Mouse (Mus musculus) kidney, adult 11 months (tissue): ENCODE measurements around the gene Palm3.
"Not testable (repeated sequence)": the region's sequence is repeated elsewhere in the genome, so short reads cannot be mapped to it uniquely, and the experiment has no call there.

ENCODE experiments used
- DNase-seq: peaks from one replicate; pipeline ENCODE4 v3.0.0; 2022

The Palm3 gene

DNA sequence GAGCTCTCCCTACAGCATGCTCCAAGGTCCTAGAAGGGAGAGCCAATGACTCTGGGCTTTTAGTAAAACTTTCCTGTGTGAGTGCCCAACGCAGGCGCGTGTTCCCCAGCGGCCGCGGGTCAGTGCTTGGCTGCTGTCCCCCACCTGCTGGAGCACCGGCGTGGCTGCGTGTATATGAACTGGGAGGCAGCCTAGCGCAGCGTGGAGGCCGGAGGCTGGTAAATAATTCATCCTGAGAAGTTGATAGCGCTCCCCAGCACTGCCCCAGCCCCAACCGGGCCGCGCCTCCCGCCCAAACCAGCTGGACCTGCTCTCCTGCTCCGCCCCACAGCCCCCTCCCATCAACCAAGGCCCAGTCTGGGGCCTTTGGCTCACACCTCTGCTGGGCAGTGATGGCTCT is at the start of gene Palm3:
TSS of gene Palm3 (plus strand) at position 376 of the 400 bp plus-strand sequence.
- DNase-seq: peak; percentile 89

DNA sequence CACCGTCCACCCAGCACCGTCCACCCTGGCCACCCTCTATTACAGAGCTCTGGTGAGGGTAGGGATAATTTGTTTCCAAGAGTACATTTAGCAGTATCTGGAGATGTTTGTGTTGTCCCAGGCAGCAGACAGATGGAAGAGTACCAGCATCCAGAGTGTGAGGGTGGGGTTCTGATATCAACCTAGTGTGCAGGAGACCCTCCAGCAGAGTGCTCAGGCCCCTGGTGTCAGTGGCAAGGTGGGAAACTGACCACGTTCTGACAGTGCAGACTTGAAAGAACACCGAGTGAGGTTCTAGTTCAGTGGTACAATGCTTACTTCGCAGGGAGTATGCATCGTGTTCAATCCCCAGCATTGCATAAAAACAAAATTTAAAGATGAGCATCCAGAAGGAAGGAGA is 49.6 kb upstream of the Palm3 start:
- no peak for DNase-seq

DNA sequence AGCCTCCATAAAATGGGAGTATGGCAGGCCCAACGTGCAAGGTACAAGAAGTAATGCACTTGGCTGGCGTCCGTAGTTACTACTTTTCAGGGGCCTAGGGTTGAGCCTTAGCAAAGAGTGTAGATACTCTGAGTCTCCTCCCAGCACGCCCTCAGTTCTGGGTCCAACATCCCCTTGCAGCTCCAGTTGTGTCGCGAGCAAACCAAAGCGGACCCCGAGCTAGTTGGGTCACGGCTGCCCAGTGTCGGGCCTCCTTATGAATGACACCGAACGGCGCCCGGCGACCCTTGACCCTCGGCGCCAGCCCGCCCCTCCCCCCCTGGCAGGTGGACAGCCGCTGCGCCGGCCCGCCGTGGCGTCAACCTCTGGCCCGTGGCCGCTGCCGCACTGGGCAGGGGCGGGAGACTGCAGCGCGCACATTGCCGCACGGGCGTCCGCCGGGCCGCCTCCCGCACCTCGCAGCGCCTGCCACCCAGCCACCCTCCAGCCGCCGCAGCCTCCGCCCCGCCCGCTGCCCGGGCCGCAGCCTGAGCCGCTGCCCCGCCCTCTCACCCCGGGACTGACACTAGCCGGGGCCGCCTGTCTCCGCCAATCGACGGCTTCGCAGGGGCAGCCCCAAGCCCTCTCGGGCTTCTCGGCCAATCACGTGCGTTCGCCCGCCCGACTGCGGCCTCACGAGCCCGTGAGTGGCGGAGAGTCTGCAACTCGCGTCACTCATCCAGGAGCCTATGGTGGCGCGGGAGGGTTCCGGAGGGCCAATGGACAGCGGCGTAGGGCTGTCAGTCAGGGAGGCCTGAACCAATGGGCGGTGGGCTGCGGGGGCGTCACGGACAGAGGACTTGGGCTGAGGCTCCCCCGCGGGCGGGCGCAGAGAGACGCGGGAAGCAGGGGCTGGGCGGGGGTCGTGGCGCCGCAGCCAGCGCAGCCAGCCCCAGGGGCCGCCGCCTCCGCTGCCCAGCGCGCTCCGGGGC is 48.8 kb upstream of the Palm3 start, which contains the start of gene Prkaca:
TSS of gene Prkaca (plus strand) at position 844 of the 971 bp plus-strand sequence.
- peak; percentile 99 for DNase-seq

DNA sequence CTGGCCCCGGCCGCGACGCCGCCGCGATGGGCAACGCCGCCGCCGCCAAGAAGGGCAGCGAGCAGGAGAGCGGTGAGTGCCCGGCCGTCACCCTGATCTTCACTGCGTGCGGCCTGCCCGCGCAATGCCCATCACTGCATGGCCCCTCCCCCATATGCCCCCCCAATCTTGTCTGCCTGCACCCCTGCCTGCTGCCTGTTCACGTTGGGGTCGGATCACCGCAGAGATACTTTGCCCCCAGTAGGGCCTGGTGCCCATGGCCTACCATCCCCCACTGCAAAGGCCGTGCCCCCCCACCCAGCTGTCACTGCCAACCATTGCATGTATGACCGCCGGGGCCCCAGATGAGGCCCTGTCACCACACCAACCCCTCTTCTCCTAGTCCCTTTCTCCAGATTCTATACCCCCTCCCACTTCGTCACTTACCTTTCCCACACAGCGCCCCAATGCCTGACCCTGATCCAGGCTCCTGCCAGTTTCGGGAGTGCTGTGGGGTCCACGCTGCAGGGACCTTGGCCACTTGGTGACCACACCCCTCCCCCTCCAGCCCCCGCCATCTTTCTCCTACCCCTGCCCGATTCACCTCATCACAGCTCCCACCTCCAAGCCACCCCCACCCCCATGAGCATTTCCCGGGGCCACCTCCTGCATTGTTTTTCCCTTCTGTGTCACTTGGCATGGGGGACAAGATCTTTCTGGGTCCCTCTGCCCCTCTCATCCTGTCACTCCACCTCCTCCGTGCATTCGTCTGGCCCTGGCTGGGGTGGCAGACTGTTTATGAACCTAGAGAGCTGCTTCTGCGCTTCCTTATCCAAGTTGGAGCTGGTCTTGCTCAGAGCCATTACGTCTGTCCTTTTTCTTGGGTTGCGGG is 47.9 kb upstream of the Palm3 start:
- DNase-seq: no peak

DNA sequence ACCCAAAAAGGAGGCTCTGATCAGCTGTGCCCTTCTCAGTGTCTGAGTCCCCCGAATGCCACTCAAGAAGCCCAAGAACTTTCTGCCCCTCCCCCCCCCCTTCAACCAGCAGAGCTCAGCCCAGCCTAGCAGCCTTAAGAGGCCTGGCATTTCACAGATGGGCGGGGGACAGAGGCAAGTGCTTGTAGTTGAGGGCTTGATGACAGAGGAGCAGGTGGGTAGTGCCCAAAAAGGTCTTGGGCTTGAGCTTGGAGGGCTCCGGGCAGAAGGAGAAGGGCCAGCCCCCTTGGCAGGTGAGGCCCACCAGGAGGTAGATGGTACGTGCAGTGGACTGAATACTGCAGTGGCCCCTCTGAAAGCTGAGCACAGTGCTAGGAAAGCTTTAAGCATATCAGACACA is 46.8 kb upstream of the Palm3 start:
- DNase-seq: no peak

DNA sequence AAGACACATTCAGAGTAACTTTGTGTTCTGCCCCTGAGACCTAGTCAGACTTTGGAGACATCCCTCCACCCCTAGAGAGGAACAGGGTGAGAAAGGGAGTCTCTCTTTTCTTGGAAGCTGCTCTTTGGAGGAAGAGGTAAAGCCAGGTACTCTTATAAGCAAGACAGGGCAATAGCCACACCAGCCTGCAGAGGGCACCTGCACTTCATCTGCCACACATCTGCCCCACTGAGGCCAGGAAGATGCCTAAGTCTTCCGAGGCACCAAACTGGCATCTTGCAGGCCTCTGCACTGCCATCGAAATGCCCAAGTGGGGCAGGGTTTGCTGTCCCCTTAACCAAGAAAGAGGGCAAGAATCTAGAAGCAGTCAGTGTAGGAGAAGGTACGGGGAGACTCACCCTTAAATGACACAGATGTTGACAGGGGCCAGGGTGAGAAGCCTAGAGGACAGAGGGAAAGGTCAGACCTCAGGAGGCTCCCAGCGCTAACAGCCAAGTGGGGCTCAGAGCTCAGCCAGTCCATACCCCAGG is 45.1 kb upstream of the Palm3 start:
- no peak for DNase-seq

DNA sequence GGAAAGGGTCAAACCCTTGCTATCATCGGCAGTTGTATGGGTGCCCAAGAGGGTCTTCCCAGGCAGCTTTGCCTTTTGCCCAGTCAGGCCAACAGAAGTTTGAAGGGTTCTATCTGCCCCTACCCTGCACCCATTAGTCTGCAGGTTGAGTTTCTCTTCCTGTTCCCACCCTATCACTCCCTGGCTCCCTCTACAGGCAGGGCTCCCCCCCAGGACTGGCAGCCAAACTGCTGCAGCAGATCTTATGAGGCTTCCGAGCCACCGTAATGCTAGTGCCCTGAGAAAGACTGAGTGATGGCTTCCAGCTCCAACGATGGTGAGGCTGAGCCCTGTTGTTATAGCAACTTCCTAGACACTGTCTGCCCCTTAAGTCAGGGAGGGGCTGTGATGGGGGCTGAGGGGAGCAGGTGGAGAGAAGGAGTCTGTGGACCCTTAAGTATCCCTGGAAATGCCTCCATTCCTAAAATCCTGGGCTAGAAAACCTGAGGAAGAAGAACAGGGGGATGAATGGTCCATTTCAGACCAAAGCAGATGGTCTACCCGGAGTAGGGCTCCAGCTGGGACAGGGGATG is 44.4 kb upstream of the Palm3 start:
- DNase-seq: no peak

DNA sequence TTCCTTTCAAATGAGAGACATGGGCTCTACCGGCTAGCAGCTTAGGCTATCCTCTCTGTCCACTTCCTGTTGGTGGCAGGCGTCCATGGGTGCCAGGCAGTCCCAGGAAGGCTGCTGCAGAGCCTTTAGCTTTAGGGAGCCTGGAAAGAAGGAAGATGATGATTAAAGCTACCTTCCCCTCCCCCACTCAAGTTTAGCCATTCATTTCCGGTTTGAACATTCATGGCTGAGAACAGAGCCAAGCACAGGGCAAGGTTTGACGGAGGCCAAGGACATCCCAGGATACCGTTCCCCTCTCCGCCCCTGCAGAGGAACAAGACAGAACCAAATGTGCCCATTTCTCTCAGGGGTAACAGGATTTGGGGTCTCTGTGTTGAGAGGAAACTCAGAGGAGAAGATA is 43.6 kb upstream of the Palm3 start:
- peak; percentile 47 for DNase-seq

DNA sequence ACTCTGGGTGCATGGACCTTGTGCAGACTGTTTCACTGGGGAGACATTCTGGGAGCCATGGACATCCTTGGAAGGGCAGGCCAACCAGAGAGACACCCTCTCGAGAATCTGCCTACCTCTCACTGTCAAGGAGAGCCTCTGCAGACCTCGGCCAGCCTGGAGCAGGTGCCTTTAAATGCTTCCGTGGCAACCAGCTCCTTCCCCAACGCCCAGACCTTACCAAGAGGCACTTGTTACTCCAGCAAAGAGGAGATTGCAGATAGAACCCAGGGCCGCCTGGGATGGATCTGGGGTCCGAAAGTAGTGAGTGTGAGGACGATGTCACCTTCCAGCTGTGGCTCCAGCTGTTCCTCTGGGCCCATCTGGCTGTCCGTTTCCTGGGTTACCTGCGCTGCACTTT is 43.1 kb upstream of the Palm3 start:
- no peak for DNase-seq

DNA sequence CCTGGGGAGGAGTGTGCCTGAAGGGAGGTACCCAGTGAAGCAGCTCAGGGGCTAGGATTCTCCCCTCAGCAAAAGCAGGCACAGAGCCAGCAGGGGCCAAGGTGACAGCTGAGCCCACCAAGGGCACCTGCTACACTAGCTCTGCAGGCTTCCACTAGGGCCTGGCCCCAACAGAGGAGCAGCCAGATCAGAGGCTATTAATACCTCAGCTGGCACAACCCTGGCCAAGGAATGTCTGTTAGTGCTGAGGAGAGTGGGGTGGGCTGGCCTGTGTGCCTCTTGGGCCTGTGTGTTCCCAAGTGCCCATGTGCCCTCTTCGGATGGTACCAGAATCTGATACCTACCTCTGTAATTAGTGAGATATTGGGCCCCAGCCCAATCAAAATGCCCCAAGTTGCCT is 41.0 kb upstream of the Palm3 start:
- DNase-seq: no peak

DNA sequence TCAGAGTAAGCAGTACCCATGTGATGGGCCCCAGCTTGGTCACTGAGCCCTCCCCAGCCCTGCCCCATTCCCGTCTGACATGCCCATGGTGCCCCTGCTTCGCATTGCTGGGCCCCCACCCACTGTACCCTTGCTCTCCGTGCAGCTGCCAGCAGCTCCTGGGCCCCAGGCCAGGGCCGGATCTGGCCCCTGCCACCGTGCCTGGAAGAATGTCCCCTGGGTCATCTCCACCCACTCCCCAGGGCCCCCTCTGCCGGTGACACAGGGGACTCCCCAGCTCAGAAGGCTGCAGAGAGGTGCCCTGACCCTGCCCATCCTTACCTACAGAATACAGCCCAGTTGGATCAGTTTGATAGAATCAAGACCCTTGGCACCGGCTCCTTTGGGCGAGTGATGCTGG is 40.4 kb upstream of the Palm3 start:
- no peak for DNase-seq

DNA sequence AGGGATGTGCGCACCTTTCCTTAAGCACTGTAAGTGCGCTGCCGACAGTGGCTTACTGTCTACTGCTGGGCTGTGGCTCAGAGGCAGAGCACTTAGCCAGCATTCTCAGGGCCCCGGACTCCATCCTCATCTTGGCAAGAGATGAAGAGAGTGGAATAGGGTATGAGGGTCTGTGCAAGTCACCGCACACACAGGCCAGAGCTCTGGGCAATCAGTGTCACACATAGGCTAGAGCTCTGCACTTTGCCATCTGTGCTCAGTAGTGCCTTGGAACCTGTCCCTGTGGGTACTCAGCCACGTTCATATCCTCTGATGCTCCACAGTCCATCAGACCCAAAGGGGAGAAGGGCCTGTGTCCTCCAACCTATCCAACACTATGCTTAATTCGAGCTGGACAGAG is 39.7 kb upstream of the Palm3 start:
- no peak for DNase-seq

DNA sequence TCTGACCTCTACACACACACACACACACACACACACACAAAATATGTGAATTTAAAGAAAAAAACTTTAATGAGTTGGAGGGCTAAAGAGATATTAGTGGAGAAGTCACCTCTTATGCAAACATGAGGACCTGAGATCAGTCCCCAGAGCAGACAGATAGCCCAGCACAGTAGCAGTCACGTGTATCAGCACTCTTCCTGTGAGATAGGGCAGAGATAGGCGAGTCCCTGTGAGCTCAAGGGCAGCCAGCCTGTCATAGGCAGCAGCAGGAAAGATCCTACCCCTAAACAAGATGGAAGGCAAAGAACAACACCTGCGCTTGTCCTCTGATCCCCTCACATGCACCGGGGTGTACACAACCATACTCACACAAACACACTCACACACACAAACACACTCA is 38.8 kb upstream of the Palm3 start:
- no peak for DNase-seq

DNA sequence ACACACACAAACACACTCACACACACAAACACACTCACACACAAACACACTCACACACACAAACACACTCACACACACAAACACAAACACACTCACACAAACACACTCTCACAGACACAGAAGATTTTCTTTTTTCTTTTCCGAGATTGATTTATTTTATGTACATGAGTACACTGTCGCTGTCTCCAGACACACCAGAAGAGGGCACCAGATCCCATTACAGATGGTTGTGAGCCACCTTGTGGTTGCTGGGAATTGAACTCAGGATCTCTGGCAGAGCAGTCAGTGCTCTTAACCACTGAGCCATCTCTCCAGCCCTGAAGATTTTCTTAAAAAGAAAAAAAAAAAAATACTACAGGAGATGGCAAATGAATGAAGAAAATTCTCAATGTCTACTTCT is 38.0 kb upstream of the Palm3 start:
- not testable (repeated sequence) for DNase-seq

DNA sequence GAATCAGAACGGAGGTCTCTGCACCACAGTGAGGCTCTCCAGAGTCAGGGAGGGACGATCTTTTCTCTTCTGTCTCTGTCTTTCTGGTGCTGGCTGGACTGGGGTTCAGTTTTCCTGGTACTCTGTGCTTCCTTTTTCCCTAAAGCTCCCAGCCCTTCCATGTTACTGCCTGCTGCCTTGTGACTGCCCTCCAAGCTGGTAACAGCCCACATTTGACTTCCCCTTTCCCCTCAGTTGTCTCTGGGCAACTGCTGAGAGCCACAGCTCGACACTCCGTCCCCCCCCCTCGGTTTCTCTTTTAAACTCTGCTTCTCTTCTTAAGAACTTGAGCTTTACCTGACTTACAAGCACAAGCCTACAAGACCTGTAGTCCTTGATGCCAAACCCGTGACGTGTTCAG is 32.0 kb upstream of the Palm3 start:
- no peak for DNase-seq

DNA sequence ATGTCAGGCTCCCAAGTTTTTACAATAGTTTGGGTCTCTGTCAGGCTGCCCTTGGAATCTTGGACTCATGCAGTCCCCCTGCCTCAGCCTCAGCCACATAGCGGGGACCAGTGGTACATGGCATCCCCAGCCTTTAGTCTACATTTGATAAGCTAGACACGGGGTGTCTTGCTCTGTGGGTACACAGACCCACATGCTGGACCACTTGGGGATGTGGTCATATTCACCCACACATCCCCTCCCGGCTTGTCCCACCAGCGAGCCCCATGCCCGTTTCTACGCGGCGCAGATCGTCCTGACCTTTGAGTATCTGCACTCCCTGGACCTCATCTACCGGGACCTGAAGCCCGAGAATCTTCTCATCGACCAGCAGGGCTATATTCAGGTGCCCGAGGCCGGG is 31.1 kb upstream of the Palm3 start:
- no peak for DNase-seq

DNA sequence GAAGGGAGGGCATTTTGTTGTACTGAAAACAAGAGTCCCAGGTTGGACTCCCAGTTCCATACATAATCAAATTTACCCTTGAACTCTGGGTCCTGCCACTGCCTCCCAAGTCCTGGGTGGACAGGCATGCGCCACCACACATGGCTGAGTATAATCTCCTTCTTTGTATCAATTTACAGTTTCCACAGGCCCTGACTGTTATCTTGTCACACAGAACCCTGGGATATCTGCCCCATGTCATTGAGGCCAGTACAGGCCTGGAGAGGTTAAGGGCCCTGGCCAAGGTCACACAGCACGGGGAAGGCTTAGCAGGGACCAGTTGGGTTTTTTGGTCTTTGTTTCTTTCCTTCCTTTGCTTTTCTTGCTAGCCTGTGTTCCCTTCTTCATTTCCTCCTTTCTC is 28.8 kb upstream of the Palm3 start:
- no peak for DNase-seq

DNA sequence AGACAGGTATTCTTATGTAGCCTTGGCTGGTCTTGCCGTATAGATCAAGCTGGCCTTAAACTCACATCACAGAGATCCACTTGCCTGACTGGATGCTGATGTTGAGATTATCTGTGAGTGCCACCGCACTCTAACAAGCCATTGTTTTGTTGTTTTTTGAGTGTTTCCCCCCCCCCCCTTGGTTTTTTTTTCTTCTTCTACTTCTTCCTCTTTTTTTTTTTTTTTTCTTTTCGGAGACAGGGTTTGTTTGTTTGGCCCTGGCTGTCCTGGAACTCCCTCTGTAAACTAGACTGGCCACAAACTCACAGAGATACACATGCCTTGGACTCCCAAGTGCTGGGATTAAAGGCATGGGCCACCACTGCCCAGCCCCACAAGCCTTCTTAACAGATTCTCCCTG is 27.2 kb upstream of the Palm3 start:
- DNase-seq: no peak

DNA sequence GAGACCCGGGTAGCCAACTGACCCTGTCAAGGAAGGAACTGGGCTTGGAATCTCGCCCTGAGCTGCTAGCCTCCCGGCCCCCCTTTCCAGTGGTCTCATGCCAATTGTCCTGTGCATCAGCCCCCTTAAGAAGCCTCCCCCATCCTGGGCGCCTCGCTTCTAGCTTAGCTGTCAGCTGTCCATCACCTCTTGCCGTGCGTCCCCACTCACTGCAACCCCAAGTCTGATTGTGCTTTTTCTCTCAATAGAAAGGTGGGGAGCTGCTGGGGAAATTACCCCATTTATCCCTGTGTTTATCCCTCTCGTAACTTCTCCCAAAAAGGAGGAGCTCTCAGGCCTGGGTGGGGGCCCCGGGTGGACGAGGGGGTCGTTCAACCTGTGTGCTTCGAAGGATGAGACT is 25.3 kb upstream of the Palm3 start:
- no peak for DNase-seq

DNA sequence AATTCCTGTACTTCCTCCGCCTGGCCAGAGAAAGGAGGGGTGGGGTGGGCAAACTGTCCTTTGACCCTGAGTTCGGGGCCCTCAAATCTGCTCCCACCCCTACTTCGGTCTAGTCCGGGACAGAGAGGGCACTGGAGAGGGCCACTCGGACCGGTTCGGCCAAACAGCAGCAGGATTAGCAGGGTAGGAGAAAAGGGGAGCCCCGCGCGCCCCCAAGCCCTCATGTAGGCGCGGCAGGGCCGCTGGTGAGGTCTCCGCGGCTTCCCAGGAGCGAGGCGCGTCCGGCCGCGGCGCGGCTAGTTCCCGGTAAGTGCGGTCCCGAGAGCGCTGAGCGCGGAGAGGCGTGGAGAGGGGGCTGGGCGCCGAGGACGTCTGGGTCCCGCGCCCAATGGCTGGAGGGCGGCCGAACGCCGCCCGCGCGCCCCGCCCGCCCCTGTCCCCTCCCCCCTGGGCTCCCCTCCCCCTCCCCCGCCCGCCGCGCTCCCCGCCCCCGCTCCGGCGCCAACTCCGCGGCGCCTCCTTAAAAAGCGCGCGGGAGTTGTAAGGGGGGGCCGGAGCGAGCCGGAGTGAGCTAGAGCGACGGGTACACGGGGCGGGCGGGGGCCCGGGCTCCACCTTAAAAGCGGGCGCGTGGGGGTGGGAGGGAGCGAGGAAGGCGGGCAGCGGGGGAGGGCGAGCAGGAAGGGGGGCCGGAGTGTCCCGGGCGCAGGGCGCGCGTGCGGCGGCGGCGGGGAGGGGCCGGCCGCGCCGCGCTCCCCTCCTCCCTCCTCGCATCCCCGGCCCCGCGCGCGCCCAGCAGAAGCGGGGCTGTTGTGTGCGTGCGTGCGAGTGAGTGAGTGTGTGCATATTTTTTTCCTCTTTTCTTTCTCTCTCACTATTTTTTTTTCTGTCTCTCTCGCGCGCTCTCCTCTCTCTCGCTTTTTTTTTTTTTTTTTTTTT is 24.4 kb upstream of the Palm3 start:
- DNase-seq: peak; percentile 88

DNA sequence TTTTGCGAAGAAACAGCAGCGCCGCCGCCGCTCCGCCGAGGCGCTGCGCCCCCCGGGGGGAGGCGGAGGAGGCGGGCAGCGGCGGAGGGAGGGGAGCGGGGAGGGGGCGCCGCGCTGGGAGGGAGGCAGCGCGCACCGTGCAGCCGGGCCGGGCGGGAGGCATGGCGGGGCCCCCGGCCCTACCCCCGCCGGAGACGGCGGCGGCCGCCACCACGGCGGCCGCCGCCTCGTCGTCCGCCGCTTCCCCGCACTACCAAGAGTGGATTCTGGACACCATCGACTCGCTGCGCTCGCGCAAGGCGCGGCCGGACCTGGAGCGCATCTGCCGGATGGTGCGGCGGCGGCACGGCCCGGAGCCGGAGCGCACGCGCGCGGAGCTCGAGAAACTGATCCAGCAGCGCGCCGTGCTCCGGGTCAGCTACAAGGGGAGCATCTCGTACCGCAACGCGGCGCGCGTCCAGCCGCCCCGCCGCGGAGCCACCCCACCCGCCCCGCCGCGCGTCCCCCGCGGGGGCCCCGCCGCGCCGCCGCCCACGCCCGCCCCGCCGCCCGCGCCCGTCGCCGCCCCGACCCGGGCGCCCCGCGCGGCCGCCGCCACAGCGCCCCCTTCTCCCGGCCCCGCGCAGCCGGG is 23.6 kb upstream of the Palm3 start, which contains the start of gene Samd1:
TSS of gene Samd1 (plus strand) at position 162 of the 631 bp plus-strand sequence.
- DNase-seq: no peak
